Mouse (Mus musculus) intestine, embryonic 16.5 days (tissue): ENCODE results near the gene Eif4g3. TPM values are rescaled to one million over a fixed set of nuclear protein-coding genes. Genes with fewer than 3 reads are reported as not detected.
"Not testable (repeated sequence)": the region's sequence is repeated elsewhere in the genome, so short reads cannot be mapped to it uniquely, and the experiment has no call there.

Experiments used
- ATAC-seq: fragments of 200-750 bp; cut with Nextera tagmentation; 2 replicates; pipeline ENCODE4 v1.8.0; 2017; ENCODE audit warnings: moderate TSS enrichment, moderate library complexity
- H3K27ac ChIP-seq: fragments of 300-500 bp; sonication (generic); 2 replicates; pipeline ENCODE4 v1.5.1; 2014; ENCODE audit warnings: mild to moderate bottlenecking, low read length
- H3K27me3 ChIP-seq: fragments of 300-500 bp; sonication (generic); replicated peaks from 2 replicates; pipeline ENCODE4 v1.6.1; 2014; ENCODE audit warnings: low read length, control low read depth, mixed read lengths; ENCODE audit not compliant: control insufficient read depth, insufficient read depth
- H3K36me3 ChIP-seq: fragments of 300-500 bp; sonication (generic); 2 replicates; pipeline ENCODE4 v1.6.1; 2014; ENCODE audit warnings: low read length, control low read depth; ENCODE audit not compliant: control insufficient read depth, insufficient read depth
- H3K4me1 ChIP-seq: fragments of 300-500 bp; sonication (generic); 2 replicates; pipeline ENCODE4 v1.6.1; 2014; ENCODE audit warnings: low read length, control low read depth, mixed read lengths; ENCODE audit not compliant: control insufficient read depth, insufficient read depth
- H3K4me2 ChIP-seq: fragments of 300-500 bp; sonication (generic); 2 replicates; pipeline ENCODE4 v1.6.1; 2014; ENCODE audit warnings: low read depth, low read length, control low read depth
- H3K4me3 ChIP-seq: fragments of 300-500 bp; sonication (generic); 2 replicates; pipeline ENCODE4 v1.5.1; 2014; ENCODE audit warnings: mild to moderate bottlenecking, low read length
- H3K9ac ChIP-seq: fragments of 300-500 bp; sonication (generic); 2 replicates; pipeline ENCODE4 v1.6.1; 2014; ENCODE audit warnings: low read depth, low read length
- H3K9me3 ChIP-seq: fragments of 300-500 bp; sonication (generic); 2 replicates; pipeline ENCODE4 v1.6.1; 2016; ENCODE audit warnings: low read length, control low read depth; ENCODE audit not compliant: control insufficient read depth
- WGBS: fragments of 180-500 bp; shearing (Covaris S2); extraction: QIAGEN DNeasy Blood & Tissue Kit; methylation state at CpG from one replicate; pipeline ENCODE4 v1.1.7; 2014; 5-methylcytosine and 5-hydroxymethylcytosine counted together
- polyA plus RNA-seq: library from polyadenylated mRNA; unstranded; fragments of >200 nt; fragmentation: Nextera tagmentation; extraction: Ambion mirVana; gene quantifications from 2 replicates; pipeline ENCODE4 v1.2.1, GENCODE M21; 2015

Gene Eif4g3
- polyA plus RNA-seq, 1 experiment from 2014 or later = 16.4 TPM

DNA sequence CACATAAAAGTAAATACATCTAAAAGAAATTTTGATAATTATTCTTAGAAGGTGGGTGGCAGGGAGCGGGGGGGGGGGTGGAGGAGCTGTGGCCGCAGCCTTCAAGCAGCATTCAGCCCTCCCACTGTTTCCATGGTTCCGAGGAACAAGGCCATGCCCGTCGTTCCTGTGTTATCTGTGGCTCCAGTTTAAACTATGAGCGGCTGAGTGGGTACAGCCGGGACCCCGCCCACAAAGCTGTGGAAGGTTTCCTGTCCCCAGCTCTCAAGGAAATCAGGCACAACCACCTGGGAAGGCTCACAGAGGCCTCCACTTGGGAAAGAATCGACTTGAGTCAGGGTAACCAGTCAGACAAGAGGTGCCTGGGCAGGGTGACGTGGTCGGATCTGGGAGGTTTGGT lies 32.1 kb upstream of the Eif4g3 start:
- no peak overlapping the region for H3K9ac ChIP-seq
- 70% methylated on average over 11 of the region's 11 CpGs for WGBS
- H3K9me3 ChIP-seq = no peaks in the 10 kb centered on the region
- no peaks in the 10 kb centered on the region for H3K4me1 ChIP-seq
- no peak overlapping the region for H3K4me3 ChIP-seq
- no peak overlapping the region for H3K27ac ChIP-seq
- peak; percentile 34; the same call in 1 of the 2 replicates for ATAC-seq
- peaks cover 55% of the 10 kb centered on the region for H3K36me3 ChIP-seq
- no peak overlapping the region for H3K4me2 ChIP-seq
- no peaks in the 10 kb centered on the region for H3K27me3 ChIP-seq

DNA sequence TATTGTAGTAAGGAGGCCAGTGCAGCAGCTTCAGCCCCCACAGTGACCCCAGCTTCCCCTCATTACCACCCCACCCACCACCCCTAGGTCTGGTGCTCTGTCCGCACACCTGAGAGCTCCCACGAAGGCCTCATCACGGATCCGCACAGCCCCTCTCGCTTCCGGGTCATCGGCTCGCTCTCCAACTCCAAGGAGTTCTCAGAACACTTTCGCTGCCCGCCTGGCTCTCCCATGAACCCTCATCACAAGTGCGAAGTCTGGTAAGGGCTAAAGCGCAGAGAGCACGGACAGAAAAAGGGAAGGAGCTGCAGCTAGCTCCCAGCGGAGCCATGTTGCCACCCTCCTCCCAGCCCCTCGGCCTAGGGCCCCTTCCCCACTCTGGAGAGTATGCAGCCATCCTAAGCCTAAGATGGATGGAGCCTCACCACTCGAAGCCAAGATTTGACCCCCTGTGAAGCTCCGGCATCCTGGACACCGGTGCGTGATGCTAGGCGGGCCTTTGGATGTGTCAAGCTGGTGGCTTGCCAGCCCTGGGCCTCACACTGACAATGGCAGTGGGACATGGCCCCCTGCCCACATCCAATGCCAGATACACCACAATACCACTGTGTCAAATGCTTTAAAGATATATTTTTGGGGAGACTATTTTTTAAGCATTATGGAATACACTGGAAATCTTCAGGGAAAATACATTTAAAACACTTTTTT lies 30.0 kb upstream of the Eif4g3 start:
- Histone ChIP-seq H3K36me3 (peaks cover 41% of the 10 kb centered on the region), H3K9me3 (no peaks in the 10 kb centered on the region), H3K9ac (no peak overlapping the region), H3K27ac (no peak overlapping the region), H3K27me3 (no peaks in the 10 kb centered on the region), H3K4me1 (no peaks in the 10 kb centered on the region), H3K4me2 (no peak overlapping the region), H3K4me3 (no peak overlapping the region)
- no peak for ATAC-seq
- WGBS = 91% methylated on average over 20 of the region's 20 CpGs

DNA sequence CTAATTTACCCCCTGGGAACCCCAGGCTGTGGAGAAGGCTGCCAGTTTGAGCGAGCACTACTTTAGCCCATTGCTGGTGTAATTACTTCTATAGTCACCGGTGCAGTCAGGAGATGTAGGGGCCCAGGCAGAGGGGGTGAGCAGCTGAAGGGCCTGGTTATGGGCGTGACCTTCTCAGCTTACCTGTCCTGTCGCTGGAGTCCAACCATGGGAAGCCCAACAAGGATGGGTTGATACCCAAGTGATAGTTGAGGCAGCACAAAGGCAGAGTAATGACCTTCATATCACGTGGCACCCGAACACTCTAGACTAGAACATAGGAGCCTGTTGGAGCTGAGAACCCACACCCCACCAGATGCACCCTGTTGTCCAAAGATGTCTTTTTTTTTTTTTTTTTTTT lies 29.4 kb upstream of the Eif4g3 start:
- Histone ChIP-seq H3K4me2 (no peak overlapping the region), H3K9ac (no peak overlapping the region), H3K4me1 (no peaks in the 10 kb centered on the region), H3K4me3 (no peak overlapping the region), H3K9me3 (no peaks in the 10 kb centered on the region), H3K27ac (no peak overlapping the region), H3K27me3 (no peaks in the 10 kb centered on the region), H3K36me3 (peaks cover 36% of the 10 kb centered on the region)
- ATAC-seq = no peak
- WGBS = 90% methylated on average over 6 of the region's 6 CpGs

DNA sequence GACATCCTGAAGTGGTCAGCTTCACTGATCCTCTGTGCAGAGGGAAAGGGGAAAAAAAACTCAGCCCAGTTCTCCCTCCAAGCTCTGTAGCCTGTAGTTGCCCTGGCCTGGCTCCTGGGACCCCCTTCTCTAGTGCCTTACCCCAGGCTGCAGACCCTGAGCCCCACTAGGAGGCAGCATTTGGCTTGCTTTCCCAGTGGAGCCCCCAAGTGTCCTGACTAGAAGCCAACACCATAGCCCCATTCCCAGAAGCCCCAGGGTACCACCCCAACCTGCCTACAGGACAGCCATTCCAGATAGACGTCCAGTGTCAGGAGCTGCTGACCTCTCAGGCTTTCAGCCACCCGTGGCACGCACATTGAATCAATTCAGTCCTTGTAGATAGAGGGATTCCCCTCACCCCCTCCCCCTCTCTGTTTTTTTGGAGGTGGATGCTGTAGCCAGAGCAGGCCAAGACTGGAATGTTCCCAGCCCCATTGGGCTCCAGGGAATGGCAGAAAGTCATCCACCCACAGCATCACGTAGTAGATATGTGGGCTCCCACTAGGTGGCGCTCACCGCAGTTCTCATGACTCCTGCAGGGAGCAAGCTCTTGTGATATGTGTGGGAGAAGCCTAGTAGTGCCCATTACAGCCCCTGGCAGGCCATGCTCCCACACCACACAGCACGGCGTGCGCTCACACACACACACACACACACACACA lies 28.8 kb upstream of the Eif4g3 start:
- Histone ChIP-seq H3K4me1 (no peaks in the 10 kb centered on the region), H3K27ac (no peak overlapping the region), H3K36me3 (peaks cover 32% of the 10 kb centered on the region), H3K4me2 (no peak overlapping the region), H3K27me3 (no peaks in the 10 kb centered on the region), H3K9me3 (no peaks in the 10 kb centered on the region), H3K4me3 (no peak overlapping the region), H3K9ac (no peak overlapping the region)
- 69% methylated on average over 9 of the region's 9 CpGs for WGBS
- ATAC-seq = peak; percentile 49

DNA sequence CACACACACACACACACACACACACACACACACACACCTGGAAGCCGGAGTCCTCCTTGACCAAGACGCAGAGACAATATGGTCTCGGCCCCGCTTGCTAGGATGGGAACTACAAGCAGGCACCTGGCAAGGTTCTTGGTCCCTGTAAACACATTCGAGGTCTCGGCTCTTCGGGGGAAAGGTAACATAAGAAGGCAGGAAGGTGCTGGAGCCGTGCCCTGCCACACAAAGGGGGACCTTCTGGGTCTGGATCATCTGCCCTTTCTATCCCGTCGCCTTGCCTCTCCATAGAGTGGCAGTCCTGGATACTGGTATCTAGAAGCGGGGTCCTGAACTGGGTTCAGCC lies 28.3 kb upstream of the Eif4g3 start:
- no peak overlapping the region for H3K9ac ChIP-seq
- H3K27ac ChIP-seq = no peak overlapping the region
- peaks cover 26% of the 10 kb centered on the region for H3K36me3 ChIP-seq
- no peaks in the 10 kb centered on the region for H3K4me1 ChIP-seq
- H3K4me3 ChIP-seq = no peak overlapping the region
- H3K27me3 ChIP-seq = no peaks in the 10 kb centered on the region
- no peak overlapping the region for H3K4me2 ChIP-seq
- no peaks in the 10 kb centered on the region for H3K9me3 ChIP-seq
- ATAC-seq = no peak
- WGBS = 93% methylated on average over 11 of the region's 11 CpGs

DNA sequence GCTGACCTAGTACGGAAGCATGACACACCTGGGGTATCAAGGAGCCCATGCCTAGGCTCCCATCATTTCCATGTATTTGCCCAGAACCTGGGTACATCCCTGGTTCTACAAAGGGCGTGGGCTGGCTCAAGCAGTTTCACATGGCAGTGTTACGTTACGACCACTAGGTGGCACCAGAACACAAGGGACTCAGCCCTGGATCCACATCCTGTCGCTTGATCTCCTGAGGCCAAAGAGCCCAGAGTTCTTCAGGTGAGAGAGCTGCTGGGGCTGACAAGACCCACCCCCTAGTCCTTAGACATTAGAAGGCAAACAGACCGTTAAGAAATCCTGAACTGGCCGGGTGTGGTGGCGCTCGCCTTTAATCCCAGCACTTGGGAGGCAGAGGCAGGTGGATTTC lies 24.6 kb upstream of the Eif4g3 start:
- ATAC-seq = peak; percentile 74
- WGBS = 14% methylated on average over 9 of the region's 9 CpGs
- H3K9me3 ChIP-seq = no peaks in the 10 kb centered on the region

DNA sequence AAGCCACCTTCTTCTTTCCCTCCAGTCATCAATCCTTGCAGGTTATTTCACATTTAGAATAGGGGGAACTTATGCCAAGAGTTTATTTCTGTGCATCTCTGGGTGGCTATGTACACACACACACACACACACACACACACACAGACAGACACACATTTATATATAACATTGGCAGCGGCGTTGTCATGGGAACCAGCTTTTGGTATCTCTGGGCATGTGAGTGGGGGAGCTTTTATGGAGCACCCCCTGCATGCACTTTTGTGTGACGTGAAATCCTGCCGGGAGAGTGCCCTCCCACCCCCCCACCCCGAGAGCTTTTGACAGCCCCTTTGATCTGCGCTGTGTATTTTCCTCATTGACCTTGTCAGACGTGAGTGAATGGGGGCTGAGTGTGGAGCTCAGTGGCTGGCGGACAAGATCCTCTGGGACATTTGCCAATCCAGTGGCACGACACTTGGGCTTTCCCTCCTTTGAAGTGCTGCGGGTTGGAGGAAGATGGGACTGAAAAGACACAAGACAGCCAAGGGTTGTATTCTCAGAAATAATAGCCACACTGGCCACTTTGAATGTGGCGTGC lies 22.1 kb upstream of the Eif4g3 start:
- H3K27ac ChIP-seq, H3K9ac ChIP-seq, H3K36me3 ChIP-seq, H3K9me3 ChIP-seq, H3K27me3 ChIP-seq, H3K4me1 ChIP-seq, H3K4me3 ChIP-seq, ATAC-seq, H3K4me2 ChIP-seq: not testable (repeated sequence)
- WGBS = no CpG with 5 or more reads among the region's 11 CpGs

More for the DNA sequence above, 24.6 kb upstream of the Eif4g3 start:
- Histone ChIP-seq H3K4me2 (no peak overlapping the region), H3K27ac (no peak overlapping the region), H3K4me3 (no peak overlapping the region), H3K9ac (no peak overlapping the region), H3K27me3 (no peaks in the 10 kb centered on the region), H3K36me3 (no peaks in the 10 kb centered on the region), H3K4me1 (no peaks in the 10 kb centered on the region)

DNA sequence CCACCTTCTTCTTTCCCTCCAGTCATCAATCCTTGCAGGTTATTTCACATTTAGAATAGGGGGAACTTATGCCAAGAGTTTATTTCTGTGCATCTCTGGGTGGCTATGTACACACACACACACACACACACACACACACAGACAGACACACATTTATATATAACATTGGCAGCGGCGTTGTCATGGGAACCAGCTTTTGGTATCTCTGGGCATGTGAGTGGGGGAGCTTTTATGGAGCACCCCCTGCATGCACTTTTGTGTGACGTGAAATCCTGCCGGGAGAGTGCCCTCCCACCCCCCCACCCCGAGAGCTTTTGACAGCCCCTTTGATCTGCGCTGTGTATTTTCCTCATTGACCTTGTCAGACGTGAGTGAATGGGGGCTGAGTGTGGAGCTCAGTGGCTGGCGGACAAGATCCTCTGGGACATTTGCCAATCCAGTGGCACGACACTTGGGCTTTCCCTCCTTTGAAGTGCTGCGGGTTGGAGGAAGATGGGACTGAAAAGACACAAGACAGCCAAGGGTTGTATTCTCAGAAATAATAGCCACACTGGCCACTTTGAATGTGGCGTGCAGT lies 17.9 kb upstream of the Eif4g3 start:
- not testable (repeated sequence) for H3K9me3 ChIP-seq, H3K4me2 ChIP-seq, H3K4me1 ChIP-seq, H3K9ac ChIP-seq, H3K36me3 ChIP-seq, H3K4me3 ChIP-seq, H3K27me3 ChIP-seq, H3K27ac ChIP-seq, ATAC-seq
- no CpG with 5 or more reads among the region's 11 CpGs for WGBS

DNA sequence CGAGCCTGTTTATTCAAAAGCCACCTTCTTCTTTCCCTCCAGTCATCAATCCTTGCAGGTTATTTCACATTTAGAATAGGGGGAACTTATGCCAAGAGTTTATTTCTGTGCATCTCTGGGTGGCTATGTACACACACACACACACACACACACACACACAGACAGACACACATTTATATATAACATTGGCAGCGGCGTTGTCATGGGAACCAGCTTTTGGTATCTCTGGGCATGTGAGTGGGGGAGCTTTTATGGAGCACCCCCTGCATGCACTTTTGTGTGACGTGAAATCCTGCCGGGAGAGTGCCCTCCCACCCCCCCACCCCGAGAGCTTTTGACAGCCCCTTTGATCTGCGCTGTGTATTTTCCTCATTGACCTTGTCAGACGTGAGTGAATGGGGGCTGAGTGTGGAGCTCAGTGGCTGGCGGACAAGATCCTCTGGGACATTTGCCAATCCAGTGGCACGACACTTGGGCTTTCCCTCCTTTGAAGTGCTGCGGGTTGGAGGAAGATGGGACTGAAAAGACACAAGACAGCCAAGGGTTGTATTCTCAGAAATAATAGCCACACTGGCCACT lies 13.7 kb upstream of the Eif4g3 start:
- not testable (repeated sequence) for H3K4me3 ChIP-seq, H3K36me3 ChIP-seq, H3K27ac ChIP-seq, H3K9me3 ChIP-seq, H3K27me3 ChIP-seq, ATAC-seq, H3K4me1 ChIP-seq, H3K9ac ChIP-seq, H3K4me2 ChIP-seq
- WGBS = no CpG with 5 or more reads among the region's 11 CpGs
